Mouse (Mus musculus) heart, adult 9 months (tissue): ENCODE data around the gene Gm10521.
"Not testable (repeated sequence)": the region's sequence is repeated elsewhere in the genome, so short reads cannot be mapped to it uniquely, and the experiment has no call there.

Source experiments
- DNase-seq, 2 experiments: peaks; one replicate each; pipeline ENCODE4 v3.0.0; 2022; ENCODE audit warnings: low spot score in 2 of 2

The Gm10521 gene

GRCm38 (mm10) chr1:171895364-171895763 lies at the start of gene Gm10521:
Gene Gm10521, plus strand, starts transcription at chr1:171895664.
- DNase-seq, result not testable (repeated sequence)

GRCm38 (mm10) chr1:171848201-171848600 lies 47.3 kb upstream of the Gm10521 start:
- DNase-seq, result no peak

- DNase-seq, result no peak
Measured at GRCm38 (mm10) chr1:171848757-171849156, 46.7 kb upstream of the Gm10521 start.

GRCm38 (mm10) chr1:171849454-171849853 lies 46.0 kb upstream of the Gm10521 start:
- peak; percentile 21 to 60 for DNase-seq

GRCm38 (mm10) chr1:171865467-171865866 lies 30.0 kb upstream of the Gm10521 start:
- no peak for DNase-seq

- DNase-seq, result no peak
Measured at GRCm38 (mm10) chr1:171886989-171887388, 8.5 kb upstream of the Gm10521 start.

- no peak for DNase-seq
Measured at GRCm38 (mm10) chr1:171904011-171904410, 8.5 kb downstream of the Gm10521 start.

GRCm38 (mm10) chr1:171915638-171916458 lies 20.4 kb downstream of the Gm10521 start:
- no peak for DNase-seq

- peak; percentile 12 for DNase-seq
Measured at GRCm38 (mm10) chr1:171917305-171918039, 22.0 kb downstream of the Gm10521 start, which contains the start of gene Slamf6. Gene Slamf6, plus strand, starts transcription at chr1:171917515.

- no peak for DNase-seq
Measured at GRCm38 (mm10) chr1:171918136-171918920, 22.9 kb downstream of the Gm10521 start.

GRCm38 (mm10) chr1:171919193-171919592 lies 23.7 kb downstream of the Gm10521 start:
- DNase-seq, result no peak

GRCm38 (mm10) chr1:171919901-171920510 lies 24.5 kb downstream of the Gm10521 start:
- DNase-seq, result no peak

- DNase-seq, result peak in 1 of 2 experiments; percentile 12
Measured at GRCm38 (mm10) chr1:171920989-171921621, 25.6 kb downstream of the Gm10521 start.

GRCm38 (mm10) chr1:171921641-171922040 lies 26.2 kb downstream of the Gm10521 start:
- DNase-seq, result no peak

GRCm38 (mm10) chr1:171922844-171923243 lies 27.4 kb downstream of the Gm10521 start:
- no peak for DNase-seq

GRCm38 (mm10) chr1:171924900-171925299 lies 29.4 kb downstream of the Gm10521 start:
- no peak for DNase-seq

GRCm38 (mm10) chr1:171933851-171934250 lies 38.4 kb downstream of the Gm10521 start:
- no peak for DNase-seq

- no peak for DNase-seq
Measured at GRCm38 (mm10) chr1:171938952-171939948, 43.8 kb downstream of the Gm10521 start.

- DNase-seq, result no peak
Measured at GRCm38 (mm10) chr1:171940626-171941025, 45.2 kb downstream of the Gm10521 start.
